Mouse (Mus musculus) megakaryocyte, embryonic 14.5 days (primary cell): Measurements from ENCODE around the gene Fndc8.

Experiments
- FLI1 ChIP-seq: IDR thresholded peaks from 2 replicates; pipeline ENCODE4 v1.6.1; 2012; ENCODE audit warnings: low read length, inconsistent platforms, mixed read lengths
- GATA1 ChIP-seq: IDR thresholded peaks from 3 replicates; pipeline ENCODE4 v1.6.1; 2012; ENCODE audit warnings: mixed read lengths, low read length, inconsistent platforms, borderline replicate concordance

DNA sequence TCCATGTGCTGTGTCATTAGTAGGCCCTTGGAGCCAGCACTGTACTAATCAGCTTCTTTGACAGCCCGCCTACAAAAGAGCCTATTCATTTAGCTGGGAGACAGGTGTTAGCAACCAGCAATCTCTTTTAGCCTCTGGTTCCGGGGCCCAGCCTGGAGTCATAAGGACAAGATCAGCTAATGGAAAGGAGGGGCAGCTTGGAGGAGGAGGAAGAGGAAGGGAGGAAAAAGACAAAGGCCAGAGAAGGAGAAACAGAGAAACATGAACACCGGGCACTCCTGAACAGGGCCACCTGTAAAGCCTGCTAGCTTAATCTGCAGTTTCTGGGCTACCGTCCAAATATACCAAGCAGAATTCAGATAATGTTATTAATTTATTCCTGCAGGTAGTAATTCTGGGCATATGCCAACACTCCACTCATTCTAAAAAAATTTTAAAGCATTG, 28.4 kb upstream of the Fndc8 start:
- no peak for TF ChIP-seq GATA1
- TF ChIP-seq FLI1: no peak
